ENCODE assay signal across 11 mouse cellular contexts in the genomic region with DNA sequence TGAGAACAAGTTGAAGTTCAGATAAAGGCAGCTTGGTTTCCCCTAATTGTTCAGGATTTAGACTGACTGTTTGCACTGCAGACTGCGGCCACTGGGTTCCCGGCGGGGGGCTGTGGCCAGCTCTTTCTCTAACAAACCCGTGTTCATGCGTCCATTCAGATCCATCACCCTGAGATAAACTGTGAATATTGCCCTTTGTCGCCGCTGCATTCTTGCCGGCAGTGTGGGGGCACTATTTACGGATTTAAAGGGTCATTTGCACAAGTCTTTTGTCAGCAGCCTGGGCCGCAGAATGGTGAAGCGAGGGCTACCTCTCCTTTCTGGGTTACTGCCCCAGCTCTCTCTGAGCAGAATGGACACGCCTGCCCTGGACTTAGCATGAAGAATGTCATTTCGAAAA.
DNase-seq lines count a peak whose midpoint lies in the region; ATAC-seq and TF ChIP-seq lines count a peak whose summit lies in the region.
"Had no signal": no experiment of that assay in that cellular context is flagged by ENCODE, and none has a peak within 500 bp of the region (broad histone marks: within the 10 kb centered on the region; RNA-seq: fewer than 3 reads in every experiment).

No protein-coding gene starts in this region.

- 0 out of 2 replicates have a peak overlapping the region, but pooled peaks have one; percentile 35 for H3K9ac ChIP-seq in ES-Bruce4 (ENCODE audit: low read depth, poor library complexity, severe bottlenecking)
- H3K9ac ChIP-seq in forebrain, embryonic 14.5 days (ENCODE audit: low read length) = peak overlapping the region; percentile 4; the same call in 1 of the 2 replicates
- peak overlapping the region; percentile 31; the same call in 1 of the 2 replicates for H3K9ac ChIP-seq in midbrain, embryonic 12.5 days (replicated peaks)

- TF ChIP-seq POLR2A in ES-Bruce4 (IDR thresholded peaks at IDR 0.05; ENCODE audit: insufficient read depth, low read length) = no peak

- no peaks in the 10 kb centered on the region for H3K9me3 ChIP-seq in ES-Bruce4 (replicated peaks; ENCODE audit: control insufficient read depth, insufficient read depth, low read length, poor library complexity, severe bottlenecking)
- H3K9me3 ChIP-seq in forebrain, embryonic 14.5 days (replicated peaks; ENCODE audit: control insufficient read depth, low read length) = no peaks in the 10 kb centered on the region
- no peaks in the 10 kb centered on the region for H3K9me3 ChIP-seq in midbrain, embryonic 12.5 days

- TF ChIP-seq CTCF in ES-Bruce4 (IDR thresholded peaks at IDR 0.05; ENCODE audit: low read depth, low read length) = no peak

- no peak for TF ChIP-seq EP300 in ES-Bruce4 (IDR thresholded peaks at IDR 0.05; ENCODE audit: insufficient read depth, low read depth, low read length)

- peak; percentile 27 for ATAC-seq in forebrain, embryonic 14.5 days
- peak; percentile 67 for ATAC-seq in midbrain, embryonic 12.5 days (ENCODE audit: low FRiP score, low read depth)

- H3K4me1 ChIP-seq in ES-Bruce4 (ENCODE audit: control insufficient read depth, insufficient read depth, low read length) = peaks cover 3% of the 10 kb centered on the region
- H3K4me1 ChIP-seq in forebrain, embryonic 14.5 days (ENCODE audit: control insufficient read depth, insufficient read depth, low read length) = peaks cover 27% of the 10 kb centered on the region
- H3K4me1 ChIP-seq in midbrain, embryonic 12.5 days = peaks cover 44% of the 10 kb centered on the region

- 2% methylated on average over 13 of the region's 13 CpGs for WGBS in forebrain, embryonic 14.5 days
- WGBS in midbrain, embryonic 12.5 days = 1% methylated on average over 13 of the region's 13 CpGs

- no peak overlapping the region for H3K27ac ChIP-seq in ES-Bruce4 (ENCODE audit: insufficient read depth, low read length)
- H3K27ac ChIP-seq in forebrain, embryonic 14.5 days (ENCODE audit: low read depth, low read length) = no peak overlapping the region
- H3K27ac ChIP-seq in midbrain, embryonic 12.5 days (replicated peaks) = peak overlapping the region; percentile 81
- H3K27ac ChIP-seq: macrophage had no signal

- H3K4me2 ChIP-seq in forebrain, embryonic 14.5 days (ENCODE audit: low read length) = peak overlapping the region; percentile 12; the same call in 1 of the 2 replicates
- peak overlapping the region; percentile 39 for H3K4me2 ChIP-seq in midbrain, embryonic 12.5 days (replicated peaks)

- peak overlapping the region; percentile 51 for H3K4me3 ChIP-seq in ES-Bruce4 (ENCODE audit: low read depth, low read length)
- H3K4me3 ChIP-seq in forebrain, embryonic 14.5 days (ENCODE audit: low read depth, low read length) = no peak overlapping the region
- 0 out of 2 replicates have a peak overlapping the region, but pooled peaks have one; percentile 7 for H3K4me3 ChIP-seq in midbrain, embryonic 12.5 days

- peak; percentile 21 to 54 for DNase-seq in cerebellum, postnatal 14 days
- DNase-seq in cerebellum, adult 8-10 months = no peak
- DNase-seq in forebrain, embryonic 14.5 days (ENCODE audit: low spot score) = peak; percentile 62
- no peak for DNase-seq in spleen, adult 18-20 months
- no peak for DNase-seq in MN1 (ENCODE audit: low spot score)
- DNase-seq in gastrocnemius, postnatal 10 days = no peak
- DNase-seq: cerebellum, adult 9-11 months; right cerebral cortex, postnatal 25 days had no signal

- no peaks in the 10 kb centered on the region for H3K36me3 ChIP-seq in ES-Bruce4 (ENCODE audit: control insufficient read depth, insufficient read depth, low read length, poor library complexity, severe bottlenecking)
- H3K36me3 ChIP-seq in forebrain, embryonic 14.5 days (ENCODE audit: control insufficient read depth, insufficient read depth, low read length) = no peaks in the 10 kb centered on the region
- H3K36me3 ChIP-seq in midbrain, embryonic 12.5 days = no peaks in the 10 kb centered on the region

- H3K27me3 ChIP-seq in ES-Bruce4 (ENCODE audit: control insufficient read depth, insufficient read depth, low read length, poor library complexity, severe bottlenecking) = no peaks in the 10 kb centered on the region
- no peaks in the 10 kb centered on the region for H3K27me3 ChIP-seq in forebrain, embryonic 14.5 days (replicated peaks; ENCODE audit: control insufficient read depth, insufficient read depth, low read length)
- H3K27me3 ChIP-seq in midbrain, embryonic 12.5 days = peaks cover 19% of the 10 kb centered on the region

Comparison
In these comparisons a context has a peak if more than half of its experiments do, and no peak if none do; other contexts are left out.
1. DNase-seq: peak in cerebellum, postnatal 14 days (2 of 2) and forebrain, embryonic 14.5 days (single experiment); none in cerebellum, adult 8-10 months (single experiment), spleen, adult 18-20 months (0 of 2), MN1 (single experiment) and gastrocnemius, postnatal 10 days (single experiment).
2. Peak in every context shown above with its lines, with median percentiles within 50 percentile points of each other: H3K9ac ChIP-seq.